Mouse (Mus musculus) embryo, embryonic 10 days (tissue): ENCODE results near the gene Lrrc8a.
A peak's percentile ranks its signal among the peaks of the same experiment; 100 is the strongest.

Experiments used
- DNase-seq: peaks from one replicate; pipeline ENCODE4 v3.0.0-alpha.2; 2015; ENCODE audit warnings: low spot score

Lrrc8a gene

DNA sequence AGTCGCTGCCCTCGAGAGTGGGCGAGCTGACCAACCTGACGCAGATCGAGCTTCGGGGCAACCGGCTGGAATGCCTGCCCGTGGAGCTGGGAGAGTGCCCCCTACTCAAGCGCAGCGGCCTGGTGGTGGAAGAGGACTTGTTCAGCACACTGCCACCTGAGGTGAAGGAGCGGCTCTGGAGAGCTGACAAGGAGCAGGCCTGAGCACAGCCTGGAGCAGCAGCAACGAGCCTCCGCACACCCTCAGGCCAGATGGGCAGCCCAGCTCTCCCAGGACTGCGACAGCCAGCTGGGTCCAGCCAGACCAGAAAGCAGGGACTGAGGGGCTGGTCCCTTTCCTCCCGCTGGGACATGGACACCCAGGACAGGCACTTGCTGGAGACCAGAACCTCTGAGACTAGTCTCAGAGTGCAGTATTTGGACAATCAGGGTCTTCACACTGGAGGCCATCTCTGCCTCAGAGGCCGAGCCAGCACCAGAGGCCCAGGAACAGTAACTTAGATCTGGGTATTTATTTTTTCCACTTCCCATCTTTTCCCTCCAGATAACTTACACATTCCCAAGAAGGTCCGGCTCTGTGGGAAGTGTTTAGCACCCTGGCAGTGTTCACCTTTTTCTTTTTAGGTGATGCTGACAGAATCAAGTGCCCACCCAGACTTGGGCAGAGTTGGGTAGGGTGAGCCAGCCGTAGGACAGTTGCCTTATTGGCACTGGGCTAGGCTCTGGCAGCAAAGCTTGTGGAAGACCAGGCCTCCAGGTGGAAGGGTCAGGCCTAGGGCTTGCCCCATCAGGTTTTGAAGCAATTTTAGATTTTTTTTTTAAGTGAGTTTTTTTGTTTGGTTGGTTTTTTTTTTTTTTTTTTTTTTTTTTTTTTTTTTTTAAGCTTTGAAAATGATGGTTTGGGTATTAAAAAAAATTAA, 24.7 kb downstream of the Lrrc8a start:
- no peak for DNase-seq

DNA sequence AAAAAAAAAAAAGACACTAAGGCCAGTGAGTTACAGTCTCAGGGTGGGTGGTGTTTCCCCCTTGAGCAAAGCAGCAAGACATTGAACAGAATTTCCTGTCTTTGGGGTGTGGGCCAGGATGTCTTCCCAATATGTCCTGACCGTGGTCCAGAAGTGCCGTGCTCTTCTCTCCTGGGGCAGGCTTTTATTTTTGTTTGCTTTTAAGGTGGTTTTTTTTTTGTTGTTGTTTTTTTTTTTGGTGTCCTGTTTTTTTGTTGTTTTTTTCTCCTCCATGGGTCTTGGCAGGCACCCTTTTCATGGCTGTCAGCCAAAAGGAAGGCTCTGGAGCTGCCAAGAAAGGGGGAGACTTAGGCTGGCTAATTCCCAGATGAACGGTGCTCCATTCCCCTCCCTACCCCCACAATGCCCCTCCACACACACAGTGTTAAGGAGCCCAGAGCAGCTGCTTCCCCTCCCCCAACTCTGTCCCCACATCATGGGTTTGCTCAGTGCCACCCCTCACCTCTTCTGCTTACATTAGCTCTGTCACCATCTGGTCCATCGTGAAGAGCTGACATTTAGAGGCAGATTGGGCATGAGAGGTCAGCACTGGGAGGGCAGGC, 25.4 kb downstream of the Lrrc8a start:
- no peak for DNase-seq

DNA sequence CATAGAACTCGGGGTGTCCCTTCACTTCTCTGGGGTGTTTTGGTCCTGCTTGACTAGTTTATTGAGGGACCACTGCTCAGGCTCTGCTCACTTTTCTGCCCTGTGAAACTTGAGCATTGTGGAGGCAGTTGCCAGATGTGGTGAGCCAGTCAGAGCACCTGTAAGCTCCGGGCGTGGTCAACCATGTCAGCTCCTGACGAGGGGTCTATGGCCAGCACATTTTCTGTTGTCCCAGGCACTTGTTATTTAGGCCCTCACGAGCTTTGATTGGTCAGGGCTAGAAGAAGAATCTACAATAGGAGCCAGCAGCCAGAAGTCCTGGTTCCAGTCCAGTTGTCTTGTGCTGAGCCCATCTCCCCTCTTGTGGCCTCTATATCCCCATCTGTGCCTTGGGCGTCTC, 26.3 kb downstream of the Lrrc8a start:
- no peak for DNase-seq

DNA sequence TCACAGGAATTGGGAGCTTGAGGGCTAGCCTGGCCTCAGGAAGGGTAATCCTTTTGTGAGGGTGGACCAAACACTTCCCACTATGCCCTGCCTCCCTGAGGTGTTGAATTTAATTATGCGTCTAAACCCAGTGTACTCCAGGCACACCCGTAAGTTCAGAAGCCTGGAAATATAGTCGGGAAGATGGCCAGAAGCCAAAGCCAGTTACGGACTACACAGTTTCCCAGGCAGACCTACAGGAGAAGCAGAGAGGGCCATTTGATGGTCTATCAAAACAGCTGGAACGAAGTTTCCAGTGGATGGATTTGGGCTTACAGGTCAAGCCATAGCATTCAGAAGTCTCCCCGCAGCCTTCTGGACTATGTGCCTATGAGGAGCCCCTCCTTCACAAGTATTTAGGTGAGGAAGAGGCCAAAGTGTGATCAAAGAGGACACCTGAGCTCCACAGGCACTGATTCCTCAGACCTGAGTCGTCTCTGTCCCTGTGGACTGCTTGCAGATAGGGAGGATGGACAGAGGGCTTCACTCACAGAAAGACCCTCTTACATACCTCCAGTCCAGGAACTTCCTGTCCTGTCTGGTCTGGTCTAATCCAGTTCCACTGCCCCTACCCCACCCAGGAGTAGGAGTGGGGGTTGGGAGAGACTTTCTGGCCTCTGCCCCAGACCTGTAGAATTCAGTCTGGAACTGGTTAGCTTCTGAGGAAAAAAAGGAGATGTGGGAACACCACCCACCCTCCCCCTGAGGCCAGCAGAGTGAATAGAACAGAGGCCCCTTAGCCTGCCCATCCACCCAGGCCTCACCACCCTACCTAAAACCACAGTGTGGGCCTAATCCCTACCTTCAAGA, 27.4 kb downstream of the Lrrc8a start:
- DNase-seq, result no peak

DNA sequence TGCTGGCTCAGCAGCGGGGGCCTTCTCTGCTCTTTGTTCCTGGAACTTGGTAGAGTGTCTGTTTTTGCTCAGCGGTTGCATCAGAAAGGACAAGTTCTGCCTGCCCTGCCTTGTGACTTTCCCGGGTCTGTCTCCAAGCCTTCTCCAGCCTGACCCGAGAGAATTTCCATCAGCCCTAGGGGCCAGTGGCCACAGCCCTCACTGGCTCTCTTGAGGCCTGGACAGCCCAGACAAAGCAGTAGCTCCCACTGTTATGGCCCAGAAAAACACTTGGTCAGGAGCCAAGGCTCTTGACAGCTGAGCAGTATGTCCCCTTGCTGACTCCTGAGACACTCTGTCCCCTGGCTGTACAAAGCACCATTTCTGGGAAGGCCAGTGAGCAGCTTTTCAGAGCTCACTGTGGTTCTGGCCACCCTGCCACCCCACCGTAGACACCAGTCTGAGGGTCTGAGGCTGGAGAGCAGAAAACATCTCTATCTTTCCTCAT, 28.3 kb downstream of the Lrrc8a start, which contains the start of gene Phyhd1:
Gene Phyhd1 (plus strand): TSS at position 437 of the 487 bp plus-strand sequence.
- no peak for DNase-seq

DNA sequence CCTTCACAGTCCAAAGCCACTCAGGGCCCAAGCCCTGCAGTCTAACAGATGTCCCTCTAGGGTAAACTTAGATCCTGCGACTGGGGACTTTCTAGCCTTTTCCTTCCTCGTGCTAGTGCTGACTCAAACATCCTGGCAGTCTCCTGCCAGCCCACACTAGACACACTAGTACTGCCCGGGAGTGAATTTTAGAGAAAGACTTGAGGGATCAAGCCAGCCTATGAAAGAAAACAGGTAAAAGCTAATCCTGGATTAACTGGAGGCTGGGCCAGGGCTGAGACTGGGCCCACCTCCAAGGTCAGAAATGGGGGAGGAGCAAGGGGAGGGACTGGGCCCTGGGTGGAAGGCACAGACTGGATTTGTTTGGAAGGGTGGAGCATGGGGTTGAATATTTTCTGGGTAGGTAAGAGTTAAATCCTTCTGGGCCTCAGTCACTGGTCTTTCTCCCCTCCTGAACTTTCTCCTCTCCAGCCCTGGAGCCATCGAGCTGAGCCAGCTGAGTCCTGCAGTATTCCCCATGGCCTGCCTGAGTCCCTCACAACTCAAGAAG, 29.0 kb downstream of the Lrrc8a start:
- DNase-seq, result peak; percentile 61

DNA sequence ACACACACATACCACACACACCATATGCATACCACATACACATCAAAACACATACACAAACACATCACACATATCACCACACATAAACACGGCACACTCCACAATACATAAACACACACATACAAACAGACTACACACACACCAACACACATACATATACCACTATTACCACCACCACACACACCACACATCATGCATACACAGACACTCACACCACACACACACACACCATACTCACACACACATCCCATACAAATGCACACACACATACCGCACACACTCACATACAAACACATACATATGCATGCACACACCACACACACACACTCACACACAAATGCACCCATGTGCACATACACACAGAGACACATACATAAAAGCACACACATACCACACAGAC, 30.0 kb downstream of the Lrrc8a start:
- no peak for DNase-seq

DNA sequence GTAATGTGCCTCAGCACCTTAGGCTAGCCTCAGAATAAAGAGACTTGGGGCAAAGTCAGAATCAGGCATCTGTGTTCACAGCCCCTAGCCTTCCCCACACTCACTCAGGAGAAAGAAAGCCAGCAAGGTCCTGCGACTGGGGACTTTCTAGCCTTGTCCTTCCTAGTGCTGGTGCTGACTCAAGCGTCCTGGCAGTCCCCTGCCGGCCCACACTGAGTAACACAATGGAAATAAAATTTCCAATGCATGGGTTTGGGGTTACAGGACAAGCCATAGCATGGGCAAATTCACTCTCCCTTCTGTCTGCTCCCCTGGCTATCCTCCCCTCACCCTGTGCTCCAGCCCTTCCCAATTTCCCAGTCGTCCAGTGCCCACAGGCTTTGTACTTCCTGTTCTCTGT, 30.9 kb downstream of the Lrrc8a start:
- DNase-seq, result no peak

DNA sequence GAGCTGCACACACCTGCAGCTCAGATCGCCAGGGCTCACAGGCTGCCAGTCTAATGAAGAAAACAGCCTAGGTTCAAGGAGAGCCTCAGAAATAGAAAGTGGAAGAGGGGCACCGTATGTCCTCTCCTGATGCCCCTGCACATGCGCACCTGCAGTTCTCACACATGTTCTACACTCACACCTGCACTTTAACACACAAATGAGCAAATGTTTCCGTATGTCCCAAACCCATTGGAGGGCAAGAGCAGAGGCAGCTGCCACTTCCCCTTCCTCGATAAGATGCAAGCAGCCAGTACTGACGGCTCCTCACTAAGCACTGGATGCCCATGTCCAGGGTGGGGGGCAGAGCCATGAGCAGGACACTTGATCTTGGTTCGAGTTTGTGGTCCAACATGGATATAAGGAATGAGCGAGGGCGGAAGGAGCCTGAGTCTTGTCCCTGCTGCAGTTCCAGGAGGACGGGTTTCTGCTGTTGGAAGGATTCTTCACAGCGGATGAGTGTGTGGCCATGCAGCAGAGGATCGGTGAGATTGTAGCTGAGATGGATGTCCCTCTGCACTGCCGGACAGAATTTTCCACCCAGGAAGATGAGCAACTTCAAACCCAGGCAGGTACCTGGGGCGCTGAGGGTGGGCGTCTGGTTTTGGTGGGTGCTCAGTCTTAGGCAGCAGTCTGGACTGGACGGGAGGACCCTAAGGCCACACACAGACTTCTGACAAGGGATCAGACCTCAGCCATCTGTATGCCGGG, 31.9 kb downstream of the Lrrc8a start:
- DNase-seq, result no peak

DNA sequence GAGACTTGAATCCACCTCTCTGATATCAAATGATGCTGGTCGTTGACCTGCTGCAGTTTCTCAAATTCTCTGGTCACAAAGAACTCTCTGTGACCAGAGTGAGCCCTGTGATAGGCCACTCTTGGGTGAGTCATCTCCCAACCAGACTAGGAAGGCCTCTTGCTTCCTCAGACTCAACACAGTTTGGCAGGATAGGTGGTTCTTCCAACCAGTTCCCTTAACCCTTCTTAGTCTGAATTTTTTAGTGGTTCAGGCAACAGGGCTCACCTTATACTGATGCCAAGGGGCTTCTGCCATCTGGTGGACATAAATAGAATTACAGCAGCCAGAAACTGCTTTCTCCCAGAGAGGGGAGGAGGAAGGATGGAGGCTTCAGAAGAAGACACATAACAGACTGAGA, 32.6 kb downstream of the Lrrc8a start:
- peak; percentile 67 for DNase-seq

DNA sequence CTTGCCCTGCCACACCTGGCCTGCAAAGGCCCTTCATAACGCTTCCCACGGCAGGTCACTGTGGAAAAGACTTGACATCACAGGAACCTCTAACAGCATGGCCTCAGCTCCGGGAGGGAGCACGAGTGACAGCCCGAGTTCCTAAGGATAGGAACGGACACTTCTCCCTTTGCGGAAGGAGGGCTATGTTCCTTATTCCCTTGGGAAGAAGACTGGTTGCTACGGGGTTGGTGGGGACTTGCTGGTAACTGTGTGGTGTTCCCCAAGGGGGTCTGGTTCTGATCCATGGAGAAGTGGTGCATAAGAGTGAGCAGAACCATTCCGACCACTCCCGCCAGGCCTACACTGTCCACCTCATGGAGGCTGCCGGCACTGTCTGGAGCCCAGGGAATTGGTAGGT, 43.2 kb downstream of the Lrrc8a start, which contains the start of gene Gm28038:
Gene Gm28038 (plus strand): TSS at position 301 of the 400 bp plus-strand sequence.
- DNase-seq, result no peak

DNA sequence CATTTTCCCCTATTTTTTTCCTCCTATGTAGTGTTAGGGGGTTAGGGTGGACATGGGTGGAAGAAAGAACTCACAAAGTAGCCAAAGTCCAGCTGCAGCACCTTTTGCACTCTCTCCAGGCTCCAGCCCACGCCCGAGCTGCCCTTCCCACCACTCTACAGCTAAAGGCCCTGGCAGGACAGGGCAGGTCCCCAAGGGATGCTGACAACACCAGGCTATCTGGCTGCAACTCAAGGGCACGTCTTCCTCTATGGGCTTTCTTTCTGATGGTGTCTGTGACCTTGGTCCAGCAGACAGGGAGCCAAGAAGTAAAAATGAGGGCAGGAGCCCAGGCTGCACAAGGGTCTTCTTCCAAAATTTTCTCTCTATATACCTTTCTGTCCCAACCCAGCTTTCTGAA, 44.1 kb downstream of the Lrrc8a start:
- no peak for DNase-seq

DNA sequence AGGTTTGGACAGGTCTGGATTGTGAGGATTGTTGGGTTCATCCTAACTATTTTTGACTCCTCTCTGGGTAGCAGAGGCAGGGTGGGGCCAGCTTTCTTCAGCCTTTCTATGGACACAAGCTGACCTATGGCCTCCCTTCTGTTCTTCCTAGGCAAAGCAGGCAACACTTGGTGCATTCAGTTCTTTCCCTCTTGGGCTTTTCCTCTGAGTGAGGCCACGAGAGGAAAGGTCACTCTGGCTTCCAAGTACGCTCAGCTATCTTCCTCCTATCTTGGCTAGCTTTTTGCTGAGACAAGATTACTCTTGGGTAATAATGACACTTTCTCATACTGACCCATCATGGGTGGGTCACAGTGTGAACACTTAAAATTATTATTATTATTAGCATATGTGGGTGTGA, 45.7 kb downstream of the Lrrc8a start:
- DNase-seq, result no peak

DNA sequence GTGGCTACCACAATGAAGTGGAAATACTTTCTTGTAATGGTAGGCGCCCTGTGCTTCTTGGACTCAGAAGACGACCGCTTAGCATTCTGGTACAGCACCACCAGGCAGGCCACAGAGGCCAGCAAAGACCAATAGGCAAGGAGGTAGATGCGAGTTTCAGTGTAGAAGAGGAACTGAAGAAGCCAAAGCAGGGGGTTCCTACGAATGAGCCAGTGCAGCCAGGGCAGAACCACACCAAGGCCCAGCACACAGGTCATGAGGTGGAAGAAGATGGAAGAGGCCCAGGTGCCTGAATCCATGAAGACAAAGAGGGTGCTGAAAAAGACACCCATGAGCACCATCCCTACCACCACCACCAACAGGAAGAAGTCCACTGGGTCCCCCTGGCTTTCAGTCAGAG, 47.5 kb downstream of the Lrrc8a start:
- DNase-seq, result no peak

DNA sequence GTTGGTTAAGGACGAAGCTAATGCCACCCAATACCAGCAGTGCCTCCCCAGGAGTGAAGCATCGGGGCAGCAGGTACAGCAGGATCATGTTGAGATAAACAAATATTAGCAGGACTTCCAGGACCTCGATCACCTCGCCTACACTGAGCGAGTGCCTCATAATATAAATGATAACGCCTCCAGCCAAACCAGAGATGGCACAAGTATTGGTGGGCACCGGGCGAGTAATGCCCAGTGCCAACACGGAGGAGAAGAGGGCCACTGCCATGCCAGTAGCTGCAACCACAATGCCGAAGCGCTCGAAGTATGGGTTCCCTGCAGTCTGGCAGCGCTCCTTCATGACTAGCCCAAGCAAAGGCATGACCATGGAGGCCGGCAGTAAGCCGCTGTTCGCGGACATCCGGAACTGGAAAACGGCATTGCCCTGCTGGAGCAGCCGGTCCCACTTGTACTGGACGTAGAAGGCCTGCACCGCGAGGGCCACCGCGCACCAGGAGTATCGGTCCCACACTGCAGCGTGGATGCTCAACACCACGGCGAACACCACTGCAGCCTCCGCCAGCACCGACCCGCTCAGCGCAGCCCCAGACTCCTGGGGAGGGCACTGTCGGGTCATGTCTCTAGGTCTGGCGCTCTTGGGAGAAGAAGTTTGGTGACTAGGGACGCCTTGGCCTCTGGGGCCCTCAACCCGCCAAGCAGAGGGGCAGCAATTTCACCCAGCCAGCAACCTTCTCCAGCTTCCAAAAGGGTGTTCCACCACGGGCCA, 48.1 kb downstream of the Lrrc8a start:
- DNase-seq, result peak; percentile 21

DNA sequence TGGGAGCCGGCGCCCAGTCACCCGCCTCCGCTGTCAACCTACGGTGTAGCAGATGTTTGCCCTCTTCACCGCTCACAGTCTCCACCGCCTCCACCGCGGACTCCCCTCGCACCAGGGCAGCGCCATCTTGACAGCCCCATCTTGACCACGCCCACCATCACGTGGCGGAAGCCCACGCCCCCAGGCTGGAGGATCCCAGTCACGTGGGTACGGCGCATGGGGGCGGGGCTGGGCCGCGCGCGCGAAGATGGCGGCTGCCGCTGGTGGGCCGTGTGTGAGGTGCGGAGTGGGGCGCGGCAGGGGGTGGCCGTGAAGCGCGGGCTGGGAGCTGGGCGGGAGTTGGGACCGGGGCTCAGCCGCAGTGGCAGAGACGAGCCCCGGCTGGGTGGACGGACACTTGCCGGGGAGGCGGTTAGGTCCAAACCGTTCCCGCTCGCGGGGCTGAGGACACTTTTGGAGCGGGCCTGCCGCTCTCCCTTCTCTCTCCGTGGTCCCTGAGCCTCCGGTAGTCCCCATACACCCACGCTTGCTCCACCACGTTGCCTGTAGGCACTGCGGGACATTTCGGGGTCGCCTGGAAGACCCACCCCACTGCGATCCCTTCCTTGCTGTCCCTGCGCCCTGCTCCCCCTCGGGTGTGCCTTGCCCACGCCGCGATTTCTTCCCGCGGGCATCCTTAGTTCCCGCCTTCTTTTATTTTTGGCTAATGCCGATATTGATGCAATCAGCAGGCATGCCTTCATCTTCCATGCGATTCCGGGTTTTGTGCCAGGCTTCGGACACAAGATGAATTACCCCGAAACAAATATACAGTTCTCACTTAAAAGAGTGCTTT, 48.9 kb downstream of the Lrrc8a start, which contains the start of the genes Dolk and Nup188:
Gene Dolk (minus strand): TSS at position 143 of the 835 bp plus-strand sequence.
Gene Nup188 (plus strand): TSS at position 206 of the 835 bp plus-strand sequence.
- DNase-seq, result peak; percentile 99

DNA sequence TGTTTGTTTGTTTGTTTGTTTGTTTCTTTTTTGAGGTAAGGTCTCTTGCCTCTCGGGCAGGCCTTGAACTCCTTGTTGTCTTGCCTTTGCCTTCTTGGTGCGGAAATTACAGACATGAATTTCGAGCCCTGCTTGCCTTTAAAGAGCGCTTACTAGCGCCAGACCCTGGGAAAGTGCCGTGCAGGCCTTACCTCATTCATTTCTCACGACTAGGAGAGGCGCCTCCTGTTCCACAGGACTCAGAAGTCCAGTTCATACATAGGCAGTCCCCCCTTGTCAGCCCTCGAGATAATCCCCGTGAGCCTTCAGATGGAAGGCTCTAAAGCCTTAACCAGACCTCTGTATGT, 49.5 kb downstream of the Lrrc8a start:
- peak; percentile 63 for DNase-seq

DNA sequence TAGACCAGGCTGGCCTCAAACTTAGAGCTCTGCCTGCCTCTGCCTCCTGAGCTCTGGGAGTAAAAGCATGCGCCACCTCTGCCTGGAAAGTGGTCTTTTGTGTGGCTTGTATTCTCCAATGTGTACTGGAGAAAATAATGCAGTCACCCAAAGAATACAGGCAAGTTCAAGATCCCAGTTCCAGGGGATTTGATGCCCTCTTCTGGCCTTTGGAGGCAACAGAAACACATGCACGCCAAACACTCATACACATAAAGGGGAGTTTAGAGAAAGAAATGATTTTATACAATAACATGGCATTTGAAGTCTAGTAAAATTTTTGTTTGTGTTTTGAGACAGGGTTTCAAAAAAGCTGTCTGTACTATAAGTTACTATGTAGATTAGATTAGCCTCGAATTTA, 62.0 kb downstream of the Lrrc8a start:
- DNase-seq, result no peak

DNA sequence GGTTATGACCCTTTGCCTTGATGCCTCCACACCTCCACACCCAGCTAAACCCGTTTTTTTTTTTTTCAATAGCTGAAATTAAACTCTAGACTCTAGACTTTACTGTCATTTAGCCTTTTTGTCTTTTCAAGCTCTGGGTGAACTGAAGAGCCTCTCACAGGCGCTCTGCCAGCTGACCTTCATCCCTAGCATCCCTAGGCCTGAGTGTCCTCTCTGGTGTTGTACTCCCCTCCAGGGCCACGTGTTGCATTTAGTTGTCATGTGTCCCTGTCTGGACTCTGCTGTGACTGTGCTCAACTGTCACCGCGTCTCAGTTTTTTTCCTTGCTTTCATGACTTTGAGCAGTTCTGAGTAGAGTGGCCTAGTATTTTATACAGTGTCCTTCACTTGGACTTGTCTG, 62.5 kb downstream of the Lrrc8a start:
- no peak for DNase-seq
